Mouse (Mus musculus) cerebellum, adult 2 months (tissue): Measurements from ENCODE around the gene Chmp3. TPM values are rescaled to one million over a fixed set of nuclear protein-coding genes. Genes with fewer than 3 reads are reported as not detected.
A peak's percentile ranks its signal among the peaks of the same experiment; 100 is the strongest.

ENCODE experiments used
- DNase-seq, 2 experiments: peaks; one replicate each; pipeline ENCODE4 v3.0.0; 2021
- H3K27ac ChIP-seq: fragments of 200-500 bp; 2 replicates; pipeline ENCODE4 v1.5.1; 2012; ENCODE audit warnings: low read length, control low read depth, inconsistent platforms; ENCODE audit not compliant: insufficient read depth
- H3K27me3 ChIP-seq: fragments of 200-500 bp; 2 replicates; pipeline ENCODE4 v1.6.1; 2012; ENCODE audit warnings: inconsistent platforms, mild to moderate bottlenecking, low read length, moderate library complexity; ENCODE audit not compliant: control insufficient read depth, insufficient read depth
- H3K4me1 ChIP-seq: fragments of 200-500 bp; 2 replicates; pipeline ENCODE4 v1.6.1; 2011; ENCODE audit warnings: low read length; ENCODE audit not compliant: control insufficient read depth, insufficient read depth
- H3K4me3 ChIP-seq: fragments of 200-500 bp; replicated peaks from 2 replicates; pipeline ENCODE3; 2011; ENCODE audit warnings: mild to moderate bottlenecking, low read depth, low read length, control low read depth; ENCODE audit not compliant: insufficient read depth
- CTCF ChIP-seq: fragments of 200-500 bp; IDR thresholded peaks from 2 replicates; pipeline ENCODE4 v1.5.1; 2011; ENCODE audit warnings: low read depth, mild to moderate bottlenecking, control low read depth, low read length, moderate library complexity, borderline replicate concordance; ENCODE audit not compliant: insufficient read depth
- POLR2A ChIP-seq: fragments of 200-500 bp; IDR thresholded peaks from 2 replicates; pipeline ENCODE4 v1.6.1; 2011; ENCODE audit warnings: low read length, control low read depth, borderline replicate concordance; ENCODE audit not compliant: insufficient read depth
- WGBS: fragments of 180-500 bp; shearing (Covaris S2); methylation state at CpG from one replicate; pipeline ENCODE4 v1.1.7; 2018; 5-methylcytosine and 5-hydroxymethylcytosine counted together
- polyA plus RNA-seq: library from polyadenylated mRNA; depleted of rRNA; stranded (reverse); fragments of >200 nt; gene quantifications from 2 replicates; pipeline ENCODE4 v1.2.3, GENCODE M21; 2012

Chmp3 gene
- polyA plus RNA-seq, 1 experiment, result 125 TPM

DNA sequence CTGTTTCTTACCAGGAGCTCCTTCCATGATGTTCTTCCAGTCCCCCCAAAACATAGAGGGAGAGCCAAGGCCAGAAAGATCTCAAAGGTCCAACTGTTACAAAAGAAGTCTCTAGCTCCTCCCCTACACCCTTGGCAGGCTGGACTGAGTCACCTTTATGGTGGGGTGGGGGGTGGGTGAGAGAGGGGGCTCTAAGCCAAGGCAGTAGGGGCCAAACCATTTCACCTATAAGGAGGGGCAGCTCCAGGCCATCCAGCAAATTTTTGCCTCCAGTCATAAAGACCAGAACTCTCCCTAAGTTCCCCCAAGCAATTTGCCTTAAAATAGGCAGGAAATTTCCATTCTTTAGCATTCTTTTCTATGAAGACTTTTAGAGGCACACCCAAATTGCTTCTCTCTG, 65.4 kb downstream of the Chmp3 start:
- TF ChIP-seq POLR2A (no peak), CTCF (no peak)
- Histone ChIP-seq H3K27ac (no peak overlapping the region), H3K27me3 (no peaks in the 10 kb centered on the region), H3K4me3 (no peak overlapping the region), H3K4me1 (no peaks in the 10 kb centered on the region)
- no peak for DNase-seq

GRCm38 (mm10) chr6:71609968-71610367, 66.4 kb downstream of the Chmp3 start:
- DNase-seq, result no peak
- 93% methylated on average over 7 of the region's 7 CpGs for WGBS
- TF ChIP-seq CTCF (no peak), POLR2A (no peak)

DNA sequence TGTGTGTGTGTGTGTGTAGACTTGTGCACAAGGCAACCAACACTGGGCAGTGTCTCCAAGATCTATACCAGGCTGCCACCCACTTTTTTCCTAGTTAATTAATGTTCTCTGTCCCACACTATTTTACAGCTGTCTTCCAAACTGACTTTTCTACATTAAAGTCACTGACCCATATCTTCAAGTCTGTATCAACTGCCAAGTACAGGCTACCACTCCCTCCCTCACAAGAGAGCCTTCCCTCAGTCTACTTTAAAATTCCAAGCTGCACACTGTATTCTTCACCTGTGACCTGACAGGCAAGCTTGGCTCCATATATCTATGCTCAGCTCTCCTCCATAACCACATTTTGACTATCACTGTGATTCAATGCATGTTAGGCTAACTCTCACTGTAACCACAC, 69.6 kb downstream of the Chmp3 start:
- H3K4me1 ChIP-seq, result no peaks in the 10 kb centered on the region
- TF ChIP-seq POLR2A (no peak), CTCF (no peak)
- H3K27me3 ChIP-seq, result no peaks in the 10 kb centered on the region
- DNase-seq, result no peak
- H3K4me3 ChIP-seq, result no peak overlapping the region
- H3K27ac ChIP-seq, result no peak overlapping the region

More at GRCm38 (mm10) chr6:71609968-71610367, 66.4 kb downstream of the Chmp3 start:
- Histone ChIP-seq H3K4me1 (no peaks in the 10 kb centered on the region), H3K27me3 (no peaks in the 10 kb centered on the region), H3K27ac (no peak overlapping the region), H3K4me3 (no peak overlapping the region)

- WGBS, result 68% methylated on average over 5 of the region's 5 CpGs
These were observed 73.4 kb downstream of the Chmp3 start for GRCm38 (mm10) chr6:71616959-71617358.

DNA sequence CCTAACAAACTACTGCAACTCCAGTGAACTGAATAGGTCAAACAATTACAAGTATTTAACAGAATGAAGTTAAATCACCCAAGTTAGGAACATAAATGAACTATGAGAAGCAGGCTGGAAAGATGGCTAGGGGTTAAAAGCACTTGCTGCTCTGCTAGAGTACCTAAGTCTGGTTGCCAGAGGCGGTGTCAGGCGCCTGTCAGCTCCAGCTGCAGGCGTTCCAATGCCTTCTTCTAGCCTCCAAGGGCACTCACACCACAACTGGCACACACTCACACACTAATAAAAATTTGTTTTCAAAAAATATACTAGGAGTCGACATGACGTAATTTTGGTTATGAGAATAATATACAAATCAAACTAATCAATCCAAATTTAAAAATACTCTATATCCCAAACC, 78.0 kb downstream of the Chmp3 start:
- Histone ChIP-seq H3K27me3 (no peaks in the 10 kb centered on the region), H3K4me3 (no peak overlapping the region), H3K4me1 (no peaks in the 10 kb centered on the region), H3K27ac (0 out of 2 replicates have a peak overlapping the region, but pooled peaks have one; percentile 16)
- TF ChIP-seq POLR2A (no peak), CTCF (no peak)
- no peak for DNase-seq
- 80% methylated on average over 5 of the region's 5 CpGs for WGBS

More at GRCm38 (mm10) chr6:71616959-71617358, 73.4 kb downstream of the Chmp3 start:
- no peaks in the 10 kb centered on the region for H3K27me3 ChIP-seq
- no peak for DNase-seq
- TF ChIP-seq CTCF (no peak), POLR2A (no peak)
- no peak overlapping the region for H3K27ac ChIP-seq
- H3K4me3 ChIP-seq, result no peak overlapping the region
- no peaks in the 10 kb centered on the region for H3K4me1 ChIP-seq

- no peaks in the 10 kb centered on the region for H3K27me3 ChIP-seq
- H3K4me3 ChIP-seq, result no peak overlapping the region
- no peak overlapping the region for H3K27ac ChIP-seq
- no peak for TF ChIP-seq CTCF
- TF ChIP-seq POLR2A, result no peak
- peak; percentile 20 to 35 for DNase-seq
- WGBS, result 46% methylated on average over 5 of the region's 5 CpGs
- no peaks in the 10 kb centered on the region for H3K4me1 ChIP-seq
These were observed 78.4 kb downstream of the Chmp3 start for GRCm38 (mm10) chr6:71621981-71622380.

GRCm38 (mm10) chr6:71624723-71625122, 81.1 kb downstream of the Chmp3 start:
- no peaks in the 10 kb centered on the region for H3K27me3 ChIP-seq
- H3K27ac ChIP-seq, result no peak overlapping the region
- TF ChIP-seq POLR2A (no peak), CTCF (no peak)
- H3K4me3 ChIP-seq, result no peak overlapping the region
- no peaks in the 10 kb centered on the region for H3K4me1 ChIP-seq
- no peak for DNase-seq

DNA sequence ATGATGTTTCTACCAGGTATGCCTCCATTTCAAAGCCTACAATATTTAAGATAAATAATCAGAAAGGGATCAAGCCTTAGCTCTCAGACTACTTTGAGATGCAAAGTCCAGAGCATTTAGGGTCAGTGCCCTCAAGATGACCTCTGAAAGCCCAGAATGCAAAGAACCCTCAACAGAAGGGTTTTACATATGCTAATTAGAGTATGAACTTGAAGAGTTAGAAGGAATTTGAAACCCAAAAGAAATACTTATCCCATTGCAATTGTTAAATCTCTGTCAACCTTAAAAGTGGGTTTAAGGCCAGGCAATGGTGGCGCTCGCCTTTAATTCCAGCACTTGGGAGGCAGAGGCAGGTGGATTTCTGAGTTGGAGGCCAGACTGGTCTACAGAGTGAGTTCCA, 82.4 kb downstream of the Chmp3 start:
- Histone ChIP-seq H3K27me3 (no peaks in the 10 kb centered on the region), H3K4me1 (no peaks in the 10 kb centered on the region; the same call in 1 of the 2 replicates), H3K4me3 (no peak overlapping the region), H3K27ac (no peak overlapping the region)
- no peak for DNase-seq
- no peak for TF ChIP-seq POLR2A
- no peak for TF ChIP-seq CTCF
- WGBS, result 97% methylated on average over 2 of the region's 2 CpGs
